Mouse (Mus musculus) heart, adult 2 months (tissue): Measurements from ENCODE around the gene Tmem9b.

Experiments used
- CTCF ChIP-seq: fragments of 200-600 bp; IDR thresholded peaks from 2 replicates; pipeline ENCODE4 v1.8.1; 2022; ENCODE audit warnings: antibody characterized with exemption, mild to moderate bottlenecking, moderate library complexity
- POLR2A ChIP-seq: fragments of 200-500 bp; IDR thresholded peaks from 2 replicates; pipeline ENCODE4 v1.6.1; 2011; ENCODE audit warnings: mild to moderate bottlenecking, low read depth, low read length, control low read depth; ENCODE audit not compliant: insufficient read depth

- TF ChIP-seq POLR2A (no peak), CTCF (no peak)
These were observed 29.0 kb upstream of the Tmem9b start, which contains the start of gene Nrip3 for GRCm38 (mm10) chr7:109781470-109782203.
